Mouse (Mus musculus): ENCODE measurements at regions not wholly inside any gene's neighbourhood (a gene's known extent, or its start where the extent isn't known, plus 50 kb on each side); places are given as distances from the start of the nearest gene placed in this dataset.

- DNase-seq = no peak
Observed at GRCm38 (mm10) chr4:81508776-81509175, 66.2 kb upstream of the Mpdz start.

- no peak for DNase-seq
Observed at GRCm38 (mm10) chr4:81506841-81507240, 64.2 kb upstream of the Mpdz start.

- DNase-seq = no peak
Observed at GRCm38 (mm10) chr4:81506306-81506705, 63.7 kb upstream of the Mpdz start.

- no peak for DNase-seq
Observed at GRCm38 (mm10) chr4:81505096-81505495, 62.5 kb upstream of the Mpdz start.

GRCm38 (mm10) chr4:81503941-81504340 is 61.3 kb upstream of the Mpdz start:
- DNase-seq = no peak

GRCm38 (mm10) chr4:81501802-81502201 is 59.2 kb upstream of the Mpdz start:
- no peak for DNase-seq

GRCm38 (mm10) chr4:81498133-81498532 is 55.5 kb upstream of the Mpdz start:
- no peak for DNase-seq

GRCm38 (mm10) chr4:81492811-81493210 is 50.2 kb upstream of the Mpdz start:
- DNase-seq = no peak

Small RNAs in the stretch of these regions (microRNA-seq; reads per million reads assigned to microRNA genes)
- 0 reads per million in 2 experiments for gene Gm22402

All from gastrocnemius, postnatal 10 days (tissue).